Mouse (Mus musculus): Measurements from ENCODE around the gene Ppp2r3d. TPM values are rescaled to one million over a fixed set of nuclear protein-coding genes. Genes with fewer than 3 reads are reported as not detected.

Ppp2r3d gene
- 5.7 TPM for polyA plus RNA-seq (2014; fragmentation: Illumina TruSeq; extraction: RNeasy Lipid Tissue Mini Kit (QIAGEN cat#74804); ENCODE audit: low read depth, low replicate concordance)

DNA sequence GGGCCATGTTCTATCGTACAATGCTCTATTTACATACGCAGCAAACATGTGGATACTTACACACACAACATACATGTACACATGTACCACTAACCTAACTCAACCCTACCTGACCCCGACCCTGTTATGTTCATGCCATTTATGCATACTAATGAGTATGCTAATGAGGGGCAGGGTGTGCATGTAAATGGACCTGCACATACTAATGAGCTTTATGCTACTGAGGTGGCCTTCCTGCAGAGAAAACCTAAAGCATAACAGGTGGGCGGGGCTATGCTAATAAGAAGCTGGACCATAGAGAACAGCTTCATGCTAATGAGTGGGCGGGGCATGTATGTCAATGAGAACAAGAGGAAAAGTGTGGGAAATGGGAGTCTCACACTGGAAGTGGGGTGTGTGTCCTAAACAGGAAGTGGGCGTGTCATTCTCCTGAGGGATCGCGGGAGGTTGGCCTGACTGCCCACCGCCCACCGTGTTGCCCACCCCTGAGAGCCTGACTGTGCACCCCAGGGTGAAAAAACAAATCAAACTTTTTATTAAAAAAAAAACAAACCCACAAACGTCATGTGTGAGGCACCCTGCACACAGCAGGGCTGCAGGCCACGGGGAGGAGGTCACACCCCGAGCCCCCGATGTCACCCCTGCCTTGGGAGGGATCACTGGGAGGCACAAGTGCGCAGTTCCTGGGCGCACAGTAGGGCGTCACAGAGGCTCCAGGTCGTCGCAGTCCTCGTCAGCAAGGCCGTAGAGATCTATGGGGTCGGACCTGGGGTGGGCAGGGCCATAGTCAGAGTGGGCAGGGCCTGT, at the start of gene Ppp2r3d:
Gene Ppp2r3d, minus strand, starts transcription at position 803 of the 807 bp plus-strand sequence.

DNA sequence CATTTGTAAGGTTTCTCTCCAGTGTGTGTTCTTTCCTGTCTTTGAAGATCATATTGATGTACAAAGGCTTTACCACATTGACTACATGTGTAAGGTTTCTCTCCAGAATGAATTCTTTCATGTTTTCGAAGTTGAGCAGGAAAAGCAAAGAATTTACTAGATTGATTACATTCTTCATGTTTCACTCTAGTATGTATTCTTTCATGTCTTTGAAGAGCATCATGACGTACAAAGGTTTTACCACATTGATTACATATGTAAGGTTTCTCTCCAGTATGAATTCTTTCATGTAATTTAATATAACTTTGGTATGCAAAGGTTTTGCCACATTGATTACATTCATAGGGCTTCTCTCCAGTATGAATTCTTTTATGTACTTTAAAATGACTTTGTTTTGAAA, 17.0 kb upstream of the Ppp2r3d start, which contains the start of gene Gm21836:
Gene Gm21836, minus strand, starts transcription at position 101 of the 400 bp plus-strand sequence.

Other genes with a start within 250 kb of the Ppp2r3d start
- 75.3 TPM for gene 2010315B03Rik, start 164.2 kb downstream of the Ppp2r3d start, polyA plus RNA-seq (2014; fragmentation: Illumina TruSeq; extraction: RNeasy Lipid Tissue Mini Kit (QIAGEN cat#74804); ENCODE audit: low read depth, low replicate concordance)
- not detected for gene Gm21836, start 16.9 kb upstream of the Ppp2r3d start, polyA plus RNA-seq (2014; fragmentation: Illumina TruSeq; extraction: RNeasy Lipid Tissue Mini Kit (QIAGEN cat#74804); ENCODE audit: low read depth, low replicate concordance)

All from adrenal gland, adult 10 weeks (tissue).